Mouse (Mus musculus) C2C12 (cell line): ENCODE data around the gene Grid1. TPM values are rescaled to one million over a fixed set of nuclear protein-coding genes. Genes with fewer than 3 reads are reported as not detected.

Experiments
- H3K27me3 ChIP-seq: one replicate; pipeline ENCODE4 v1.6.1; 2011; ENCODE audit not compliant: control insufficient read depth, insufficient read depth, insufficient read length
- H3K36me3 ChIP-seq: one replicate; pipeline ENCODE4 v1.6.1; 2011; ENCODE audit not compliant: control insufficient read depth, insufficient read depth
- H3K4me3 ChIP-seq: one replicate; pipeline ENCODE4 v1.5.1; 2011; ENCODE audit warnings: mild to moderate bottlenecking, control low read depth; ENCODE audit not compliant: poor library complexity, insufficient read depth, severe bottlenecking
- H3K79me2 ChIP-seq: one replicate; pipeline ENCODE4 v1.6.1; 2011; ENCODE audit not compliant: control insufficient read depth, insufficient read depth
- H3K79me3 ChIP-seq: one replicate; pipeline ENCODE4 v1.6.1; 2011; ENCODE audit warnings: low read depth, control low read depth
- H3ac ChIP-seq: one replicate; pipeline ENCODE3; 2011; ENCODE audit warnings: low read depth; ENCODE audit not compliant: control insufficient read depth, insufficient read length
- CEBPB ChIP-seq: IDR thresholded peaks from one replicate; pipeline ENCODE4 v1.6.1; 2011; ENCODE audit warnings: low read depth, mild to moderate bottlenecking, control low read depth, moderate library complexity
- CTCF ChIP-seq: IDR thresholded peaks from one replicate; pipeline ENCODE4 v1.5.1; 2011; ENCODE audit not compliant: control insufficient read depth, insufficient read depth, insufficient read length
- FOSL1 ChIP-seq: IDR thresholded peaks from one replicate; pipeline ENCODE4 v1.8.0; 2011; ENCODE audit warnings: mild to moderate bottlenecking, low read length; ENCODE audit not compliant: poor library complexity, insufficient read depth, severe bottlenecking
- MAX ChIP-seq: IDR thresholded peaks from one replicate; pipeline ENCODE4 v1.6.1; 2011; ENCODE audit warnings: mild to moderate bottlenecking, control low read depth
- MYOD1 ChIP-seq: IDR thresholded peaks from one replicate; pipeline ENCODE4 v1.6.1; 2011; ENCODE audit warnings: low read depth; ENCODE audit not compliant: control insufficient read depth, insufficient read length
- MYOG ChIP-seq: IDR thresholded peaks from one replicate; pipeline ENCODE4 v1.6.1; 2011; ENCODE audit not compliant: control insufficient read depth, insufficient read length; ENCODE audit errors: extremely low read depth
- USF1 ChIP-seq: IDR thresholded peaks from one replicate; pipeline ENCODE4 v1.6.1; 2011; ENCODE audit warnings: low read depth, mild to moderate bottlenecking, control low read depth, moderate library complexity
- polyA plus RNA-seq: library from polyadenylated mRNA; unstranded; fragments of >200 nt; fragmentation: generic; extraction: Trizol; gene quantifications from one replicate; pipeline ENCODE4 v1.2.1, GENCODE M21; 2012; ENCODE audit warnings: missing spikeins

Gene Grid1
- polyA plus RNA-seq, 1 experiment: 0.04 TPM

DNA sequence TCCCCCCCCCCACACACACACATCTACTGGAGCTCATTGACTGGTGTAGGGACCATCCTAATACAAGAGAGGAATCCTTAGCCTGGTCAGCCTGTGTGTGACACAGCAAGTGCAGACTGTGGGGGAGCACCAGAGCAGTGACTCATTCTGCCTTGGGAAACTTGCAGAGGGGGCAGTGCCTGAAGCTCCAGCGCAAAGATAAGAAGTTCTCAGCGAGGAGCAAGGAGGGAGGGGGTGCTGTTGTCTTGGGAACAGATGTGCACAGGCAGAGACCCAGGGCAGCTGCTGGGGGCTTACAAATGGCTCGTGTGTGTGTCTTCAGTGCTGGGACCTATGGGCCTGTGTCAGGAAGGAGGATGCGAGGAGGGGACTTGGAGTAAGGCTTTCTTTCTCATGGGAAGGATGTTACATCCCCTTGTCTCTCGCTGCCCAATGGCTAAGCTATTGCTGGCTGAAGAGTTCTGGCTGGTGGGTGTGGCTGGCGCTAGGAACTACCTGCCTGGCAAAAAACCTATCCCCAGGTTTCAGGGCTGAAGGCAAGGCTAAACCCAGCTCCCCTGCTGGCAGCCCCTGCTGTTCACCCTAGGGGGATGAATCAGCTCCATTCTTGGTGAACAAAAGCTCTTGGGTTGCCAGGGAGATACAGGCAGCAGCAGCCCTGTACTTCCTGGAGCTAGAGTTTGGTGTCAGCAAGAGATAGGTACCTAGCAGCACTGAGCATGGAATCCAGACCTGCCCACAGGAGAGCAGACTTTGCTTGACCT, 72.0 kb downstream of the Grid1 start:
- Histone ChIP-seq H3K27me3 (peaks cover 1% of the 10 kb centered on the region), H3K79me2 (no peaks in the 10 kb centered on the region), H3ac (no peak overlapping the region), H3K36me3 (no peaks in the 10 kb centered on the region), H3K4me3 (no peak overlapping the region), H3K79me3 (no peaks in the 10 kb centered on the region)
- TF ChIP-seq USF1 (no peak), FOSL1 (no peak), MYOD1 (no peak), CEBPB (no peak), MAX (no peak), MYOG (no peak), CTCF (no peak)

DNA sequence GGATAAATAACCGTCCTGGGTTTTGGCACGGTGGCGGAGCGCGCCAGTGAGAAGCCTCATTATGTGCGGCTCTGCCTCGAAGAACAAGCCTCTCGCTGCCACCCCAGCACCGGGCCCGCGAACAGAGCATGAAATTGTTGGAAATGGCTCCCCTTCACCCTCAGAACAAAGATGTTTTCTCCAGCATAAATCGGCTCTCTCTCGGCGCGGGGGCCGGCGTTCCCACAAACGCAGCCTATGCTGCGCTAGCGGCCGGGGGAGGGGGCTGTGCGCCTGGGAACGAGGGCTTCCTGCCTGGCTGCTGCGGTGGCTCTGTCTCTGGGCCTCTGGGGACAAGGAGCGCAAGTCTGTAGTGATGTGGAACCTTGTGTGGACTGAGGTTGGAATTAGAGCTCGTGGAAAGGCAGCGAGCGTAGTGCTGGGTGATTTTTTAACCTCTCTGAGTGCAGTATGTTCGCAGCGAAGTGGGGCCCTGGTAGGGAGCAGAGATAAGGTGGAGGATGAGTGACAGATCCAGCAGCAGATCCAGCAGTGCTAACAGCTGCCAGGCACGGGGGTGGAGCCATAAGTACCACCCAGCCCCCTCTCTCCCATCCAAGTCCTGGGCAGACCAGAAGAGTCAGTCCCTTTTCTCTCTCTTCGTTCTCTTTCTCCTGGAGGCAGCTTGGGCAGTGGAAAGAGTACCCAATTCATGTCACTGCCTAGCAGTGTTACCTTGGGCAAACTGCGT, 76.5 kb downstream of the Grid1 start:
- Histone ChIP-seq H3ac (no peak overlapping the region), H3K79me2 (no peaks in the 10 kb centered on the region), H3K79me3 (no peaks in the 10 kb centered on the region), H3K36me3 (no peaks in the 10 kb centered on the region), H3K27me3 (peaks cover 10% of the 10 kb centered on the region), H3K4me3 (no peak overlapping the region)
- no peak for TF ChIP-seq MAX
- TF ChIP-seq CTCF: no peak
- no peak for TF ChIP-seq FOSL1
- no peak for TF ChIP-seq USF1
- no peak for TF ChIP-seq MYOG
- no peak for TF ChIP-seq MYOD1
- no peak for TF ChIP-seq CEBPB

DNA sequence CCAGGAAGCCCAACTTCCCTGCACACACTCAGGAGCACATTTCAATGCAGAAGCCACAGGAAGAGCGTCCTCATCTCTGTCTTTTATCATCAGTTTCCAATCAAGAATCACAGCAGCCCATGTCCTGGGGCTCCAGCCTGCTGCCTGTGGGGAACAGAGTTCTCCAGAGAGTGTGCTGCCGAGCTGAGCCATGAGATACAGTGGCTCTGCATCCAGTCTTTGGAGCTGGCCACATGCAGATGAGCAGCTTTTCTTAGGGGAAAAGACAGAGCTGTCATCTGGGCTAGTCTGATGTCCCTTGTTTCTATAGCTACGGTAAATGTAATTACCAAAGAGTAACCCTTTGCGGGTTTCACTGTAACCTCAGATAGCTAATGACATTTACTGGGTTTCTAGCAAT, 83.9 kb downstream of the Grid1 start:
- Histone ChIP-seq H3K27me3 (peaks cover 14% of the 10 kb centered on the region), H3K79me3 (no peaks in the 10 kb centered on the region), H3K79me2 (no peaks in the 10 kb centered on the region), H3ac (no peak overlapping the region), H3K4me3 (no peak overlapping the region), H3K36me3 (no peaks in the 10 kb centered on the region)
- no peak for TF ChIP-seq CEBPB
- TF ChIP-seq CTCF: no peak
- TF ChIP-seq MYOG: no peak
- no peak for TF ChIP-seq MAX
- no peak for TF ChIP-seq USF1
- no peak for TF ChIP-seq MYOD1
- no peak for TF ChIP-seq FOSL1

DNA sequence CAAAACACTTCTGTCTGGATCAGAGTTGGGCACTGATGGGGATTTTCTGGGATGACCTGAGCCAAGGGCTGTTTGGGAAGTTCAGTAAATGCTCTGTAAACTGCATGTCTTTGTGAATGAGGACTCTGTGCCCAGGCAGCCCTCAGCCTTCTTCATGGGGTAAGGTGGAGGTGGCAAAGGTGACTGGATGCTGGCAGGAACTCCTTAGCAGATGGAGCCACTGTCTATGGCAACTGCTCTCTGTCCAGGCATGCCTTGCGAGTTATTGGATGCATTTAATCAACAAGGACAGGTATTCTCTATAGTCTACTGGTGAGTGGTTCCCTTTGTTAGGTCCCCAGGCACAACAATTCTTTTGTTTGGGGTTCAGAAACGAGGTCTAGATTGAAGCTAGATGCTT, 85.8 kb downstream of the Grid1 start:
- TF ChIP-seq FOSL1 (no peak), MYOG (no peak), CTCF (no peak), CEBPB (no peak), MYOD1 (no peak), MAX (no peak), USF1 (no peak)
- Histone ChIP-seq H3K79me2 (no peaks in the 10 kb centered on the region), H3K36me3 (no peaks in the 10 kb centered on the region), H3K79me3 (no peaks in the 10 kb centered on the region), H3K4me3 (no peak overlapping the region), H3ac (no peak overlapping the region), H3K27me3 (peaks cover 9% of the 10 kb centered on the region)

DNA sequence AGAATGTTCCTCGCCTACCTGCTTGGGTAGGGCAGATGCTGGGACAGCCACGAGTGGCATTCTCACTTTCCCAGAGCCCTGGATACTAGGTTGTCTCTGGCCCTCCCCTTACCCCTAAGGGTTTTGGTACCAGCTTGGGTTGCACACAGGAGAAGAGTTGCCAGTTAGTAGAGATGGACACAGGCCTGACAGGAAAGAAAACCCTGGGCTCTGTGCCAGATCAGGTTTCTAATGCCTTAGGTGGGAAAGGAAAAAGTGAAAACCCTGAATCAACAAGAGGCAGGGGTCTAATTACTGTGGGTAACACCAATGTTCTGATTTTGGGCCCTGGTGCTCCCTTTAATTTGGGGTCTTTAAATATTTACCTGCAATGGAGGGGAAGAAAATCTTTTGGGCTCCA, 88.5 kb downstream of the Grid1 start:
- Histone ChIP-seq H3K27me3 (no peaks in the 10 kb centered on the region), H3K79me2 (no peaks in the 10 kb centered on the region), H3K36me3 (no peaks in the 10 kb centered on the region), H3ac (no peak overlapping the region), H3K4me3 (no peak overlapping the region), H3K79me3 (no peaks in the 10 kb centered on the region)
- TF ChIP-seq MAX (no peak), CTCF (no peak)

DNA sequence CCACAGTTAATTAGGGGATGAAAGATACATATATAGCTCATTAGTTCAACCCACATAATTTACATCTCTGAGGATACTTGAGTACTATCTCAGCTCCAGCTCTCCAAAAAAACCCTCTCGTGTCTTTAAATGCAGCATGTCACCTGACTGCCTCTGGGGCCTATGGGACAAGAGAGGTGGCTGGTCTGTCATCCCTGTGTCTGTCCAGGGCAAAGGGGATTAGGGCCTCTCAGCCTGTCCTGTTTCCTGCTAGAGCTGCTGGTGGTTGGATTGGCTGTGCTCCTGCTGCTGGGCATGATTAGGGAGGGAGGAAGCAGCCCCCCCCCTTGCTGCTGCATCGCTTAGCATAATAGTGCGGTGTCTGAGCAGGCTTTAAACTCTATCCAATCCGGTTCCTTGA, 88.9 kb downstream of the Grid1 start:
- Histone ChIP-seq H3K27me3 (no peaks in the 10 kb centered on the region), H3K36me3 (no peaks in the 10 kb centered on the region), H3ac (no peak overlapping the region), H3K79me3 (no peaks in the 10 kb centered on the region), H3K79me2 (no peaks in the 10 kb centered on the region), H3K4me3 (no peak overlapping the region)
- no peak for TF ChIP-seq MAX
- no peak for TF ChIP-seq CTCF
- no peak for TF ChIP-seq USF1
- no peak for TF ChIP-seq FOSL1
- no peak for TF ChIP-seq MYOG
- no peak for TF ChIP-seq MYOD1
- TF ChIP-seq CEBPB: no peak
